Mouse (Mus musculus): Measurements from ENCODE around the gene Kctd12b. TPM values are rescaled to one million over a fixed set of nuclear protein-coding genes. Genes with fewer than 3 reads are reported as not detected.
"Not testable (repeated sequence)": the region's sequence is repeated elsewhere in the genome, so short reads cannot be mapped to it uniquely, and the experiment has no call there.

Kctd12b gene
- total RNA-seq (2014; fragmentation: Nextera tagmentation) = 0.67 TPM in 1 of 2 replicates, not detected in the other
- total RNA-seq (2017) = 0.76 TPM in 1 of 2 replicates, not detected in the other

- ATAC-seq (replicated peaks; ENCODE audit: low FRiP score, low TSS enrichment, poor library complexity, severe bottlenecking) = no peak; the same call in 1 of the 2 replicates
Measured at GRCm38 (mm10) chrX:153695782-153696395, at the start of gene Kctd12b. Gene Kctd12b, minus strand, starts transcription at chrX:153696391.

DNA sequence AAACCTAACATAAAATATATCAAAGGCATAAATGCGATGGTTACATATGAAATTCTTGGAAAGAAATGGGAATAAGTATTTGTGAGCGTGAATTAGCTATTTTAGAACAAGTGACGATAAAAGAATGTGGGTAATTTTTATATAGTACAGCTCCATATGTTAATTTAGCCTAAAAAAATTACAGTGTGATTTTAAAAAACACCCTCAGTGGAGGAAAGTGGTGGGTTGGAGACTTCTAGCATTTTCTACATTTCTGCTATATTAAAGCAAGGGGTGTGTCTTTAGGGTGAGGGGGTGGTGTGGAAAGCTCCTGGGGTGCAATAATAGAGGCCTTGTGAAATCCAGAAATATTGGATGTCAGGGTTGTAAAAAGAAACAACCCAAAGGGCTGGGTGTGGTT lies 46.3 kb upstream of the Kctd12b start:
- ATAC-seq (replicated peaks; ENCODE audit: low FRiP score, low TSS enrichment, poor library complexity, severe bottlenecking) = no peak

DNA sequence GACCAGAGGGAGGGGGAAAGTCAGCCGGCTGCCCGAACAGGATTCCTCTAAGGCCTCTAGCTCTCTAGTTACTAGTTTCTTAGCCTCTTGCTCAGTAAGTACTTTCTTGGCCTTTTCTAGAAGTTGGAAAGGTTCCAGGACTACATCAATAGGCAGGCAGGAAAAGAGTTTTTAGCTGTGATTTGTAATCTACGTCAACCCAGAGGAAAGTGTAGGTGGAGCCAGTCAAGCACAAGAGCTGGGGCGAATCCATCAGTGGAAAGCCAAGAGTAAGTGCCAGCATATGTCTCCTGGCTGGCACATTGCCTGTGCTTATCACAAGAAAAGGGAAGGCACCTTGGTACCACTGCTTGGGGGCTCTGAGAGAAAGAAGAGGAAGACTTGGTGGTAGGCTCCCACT lies 39.5 kb upstream of the Kctd12b start:
- no peak for ATAC-seq (replicated peaks; ENCODE audit: low FRiP score, low TSS enrichment, poor library complexity, severe bottlenecking)

DNA sequence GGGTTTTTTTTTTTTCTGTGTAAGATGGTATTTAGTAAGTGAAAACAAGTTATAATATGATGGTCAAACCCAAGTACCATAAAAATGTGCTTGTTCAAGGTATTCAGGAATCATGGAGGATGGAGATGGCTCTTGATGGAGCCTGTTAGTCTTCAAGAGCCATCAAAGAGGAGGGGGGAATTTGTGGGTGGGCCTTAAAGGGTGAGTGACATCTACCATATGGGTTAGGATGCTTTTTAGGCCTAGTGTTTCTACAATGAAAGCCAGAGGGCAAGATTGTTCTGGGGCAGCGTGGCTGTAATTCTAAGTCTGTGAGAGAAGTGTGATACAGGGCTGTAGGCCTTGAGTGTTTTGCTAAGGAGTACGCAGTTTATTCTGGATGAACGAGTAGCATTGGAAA lies 28.2 kb upstream of the Kctd12b start:
- no peak for ATAC-seq (replicated peaks; ENCODE audit: low FRiP score, low TSS enrichment, poor library complexity, severe bottlenecking)

- peak; percentile 100 for ATAC-seq (replicated peaks; ENCODE audit: low FRiP score, low TSS enrichment, poor library complexity, severe bottlenecking)
Measured at GRCm38 (mm10) chrX:153723110-153723916, 27.1 kb upstream of the Kctd12b start, which contains the start of gene Nbdy. Gene Nbdy, plus strand, starts transcription at chrX:153723590.

GRCm38 (mm10) chrX:153719602-153720001 lies 23.4 kb upstream of the Kctd12b start:
- ATAC-seq (replicated peaks; ENCODE audit: low FRiP score, low TSS enrichment, poor library complexity, severe bottlenecking) = peak; percentile 70

GRCm38 (mm10) chrX:153716716-153717115 lies 20.5 kb upstream of the Kctd12b start:
- no peak for ATAC-seq (replicated peaks; ENCODE audit: low FRiP score, low TSS enrichment, poor library complexity, severe bottlenecking)

DNA sequence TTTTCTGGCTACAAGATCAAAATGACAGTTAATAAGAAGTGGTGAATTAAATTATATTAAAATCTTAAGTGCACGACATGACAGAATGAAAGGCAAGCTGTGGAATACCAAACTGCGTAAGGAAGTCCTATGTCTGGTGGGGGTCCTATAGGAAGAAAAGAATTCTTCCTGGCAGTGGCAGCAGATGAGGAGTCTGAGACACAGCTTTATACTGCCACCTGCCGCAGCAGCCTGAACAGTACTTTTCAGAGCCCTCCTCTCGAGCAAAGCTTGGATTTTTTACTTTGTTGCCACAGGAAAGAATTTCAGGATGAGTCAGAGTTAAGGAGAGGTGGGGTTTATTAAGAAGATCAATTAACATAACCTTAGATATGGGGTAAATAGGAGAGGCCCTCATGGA lies 11.5 kb upstream of the Kctd12b start:
- ATAC-seq (replicated peaks; ENCODE audit: low FRiP score, low TSS enrichment, poor library complexity, severe bottlenecking) = no peak

- ATAC-seq (replicated peaks; ENCODE audit: low FRiP score, low TSS enrichment, poor library complexity, severe bottlenecking) = no peak
Measured at GRCm38 (mm10) chrX:153700463-153700862, 4.3 kb upstream of the Kctd12b start.

GRCm38 (mm10) chrX:153668233-153668632 lies 28.0 kb downstream of the Kctd12b start:
- not testable (repeated sequence) for ATAC-seq (replicated peaks; ENCODE audit: low FRiP score, low TSS enrichment, poor library complexity, severe bottlenecking)

- no peak for ATAC-seq (replicated peaks; ENCODE audit: low FRiP score, low TSS enrichment, poor library complexity, severe bottlenecking)
Measured at GRCm38 (mm10) chrX:153664903-153665302, 31.3 kb downstream of the Kctd12b start.

DNA sequence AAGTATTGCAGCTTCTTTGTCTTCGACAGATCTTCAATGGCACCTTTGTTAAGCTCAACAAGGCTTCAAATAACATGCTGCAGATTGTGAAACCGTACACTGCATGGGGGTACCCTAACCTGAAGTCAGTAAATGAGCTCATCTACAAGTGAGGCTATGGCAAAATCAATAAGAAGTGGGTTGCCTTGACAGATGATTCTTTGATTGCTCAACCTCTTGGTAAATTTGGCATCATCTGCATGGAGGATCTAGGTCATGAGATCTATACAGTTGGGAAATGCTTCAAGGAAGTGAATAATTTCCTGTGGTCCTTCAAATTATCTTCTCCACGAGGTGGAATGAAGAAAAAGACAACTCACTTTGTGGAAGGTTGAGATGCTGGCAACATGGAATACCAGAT lies 39.2 kb downstream of the Kctd12b start:
- ATAC-seq (replicated peaks; ENCODE audit: low FRiP score, low TSS enrichment, poor library complexity, severe bottlenecking) = no peak

DNA sequence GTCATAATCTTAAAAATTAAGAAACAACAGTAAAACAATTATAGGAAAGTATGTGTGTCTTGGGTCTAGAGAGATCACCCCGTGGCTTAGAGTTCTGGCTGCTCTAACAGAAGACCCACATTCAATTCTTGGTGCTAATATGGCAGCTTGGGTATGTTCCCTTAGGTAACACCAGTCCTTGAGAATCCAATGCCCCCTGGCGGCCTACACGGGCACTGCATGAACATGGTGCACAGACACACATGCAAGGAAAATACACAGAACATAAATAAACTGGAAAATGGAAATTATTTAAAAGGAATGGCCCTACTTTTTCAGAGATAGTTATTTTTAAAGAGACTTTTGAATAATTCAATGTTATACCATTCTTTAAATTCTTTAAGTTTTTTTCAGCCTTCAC lies 55.6 kb downstream of the Kctd12b start:
- 0 out of 2 replicates have a peak, but pooled peaks have one; percentile 55 for ATAC-seq (replicated peaks; ENCODE audit: low FRiP score, low TSS enrichment, poor library complexity, severe bottlenecking)

DNA sequence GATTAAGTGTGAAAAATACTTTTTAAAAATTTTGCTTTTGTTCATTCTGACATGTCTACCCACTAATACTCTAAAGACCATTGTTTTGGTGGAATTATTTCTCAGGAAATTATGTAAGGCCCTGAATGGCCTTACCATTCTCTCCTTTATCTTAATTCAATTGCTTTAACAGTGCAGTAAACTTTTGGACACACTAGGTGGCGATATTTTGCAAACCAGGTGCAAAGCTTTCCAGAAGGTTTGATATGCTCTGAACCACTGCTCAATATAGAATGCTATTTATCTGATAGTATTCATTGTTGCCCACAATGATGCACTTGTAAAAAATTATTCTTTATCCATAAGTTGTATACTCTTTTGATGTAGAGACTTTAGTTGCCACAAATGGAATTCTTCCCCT lies 59.9 kb downstream of the Kctd12b start:
- ATAC-seq (replicated peaks; ENCODE audit: low FRiP score, low TSS enrichment, poor library complexity, severe bottlenecking) = peak; percentile 70; the same call in 1 of the 2 replicates

Other genes starting within 250 kb of the Kctd12b start
- gene Ubqln2, start 198.2 kb downstream of the Kctd12b start, total RNA-seq (2014; fragmentation: Nextera tagmentation) = 18.7 and 20.5 TPM in 2 replicates
- gene Ubqln2, start 198.2 kb downstream of the Kctd12b start, total RNA-seq (2017) = 4.9 and 7.0 TPM in 2 replicates
- gene Cypt3, start 137.8 kb downstream of the Kctd12b start, total RNA-seq (2014; fragmentation: Nextera tagmentation) = not detected in 2 replicates
- gene Cypt3, start 137.8 kb downstream of the Kctd12b start, total RNA-seq (2017) = not detected in 2 replicates
- gene Nbdy, start 27.2 kb upstream of the Kctd12b start, total RNA-seq (2014; fragmentation: Nextera tagmentation) = 22.5 and 71.5 TPM in 2 replicates
- gene Nbdy, start 27.2 kb upstream of the Kctd12b start, total RNA-seq (2017) = 13.0 and 43.5 TPM in 2 replicates
- gene Spin2c, start 135.8 kb upstream of the Kctd12b start, total RNA-seq (2014; fragmentation: Nextera tagmentation) = not detected in 2 replicates
- 7.8 TPM in 1 of 2 replicates, not detected in the other for gene Spin2c, start 135.8 kb upstream of the Kctd12b start, total RNA-seq (2017)